Mouse (Mus musculus): ENCODE results near the gene Trim6. TPM values are rescaled to one million over a fixed set of nuclear protein-coding genes. Genes with fewer than 3 reads are reported as not detected.

Trim6 gene
- 1.5 TPM for polyA plus RNA-seq (2014; fragmentation: Illumina TruSeq; extraction: RNeasy Lipid Tissue Mini Kit (QIAGEN cat#74804))

GRCm38 (mm10) chr7:104218701-104219569, at the start of gene Trim6:
Gene Trim6, plus strand, starts transcription at chr7:104218793.

DNA sequence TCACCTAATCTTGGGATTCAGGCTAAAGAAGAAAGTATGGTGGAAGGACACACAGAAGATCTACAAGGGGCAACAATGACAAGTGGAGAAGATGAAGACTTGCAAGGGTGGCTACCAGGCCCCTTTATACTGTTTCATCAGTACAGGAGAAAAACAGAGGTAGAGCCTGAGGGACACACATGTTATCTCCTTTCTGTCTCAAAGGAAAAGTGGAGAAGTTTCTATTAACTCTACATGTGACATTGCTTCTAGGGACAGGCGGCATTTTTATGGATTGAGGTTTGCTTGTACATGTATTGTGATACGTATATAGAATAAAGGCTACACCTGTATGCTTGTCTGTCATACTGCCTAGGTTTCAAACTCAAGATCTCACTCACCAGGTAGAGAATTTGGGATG, 35.3 kb upstream of the Trim6 start, which contains the start of gene Olfr648:
Gene Olfr648 (minus strand): TSS at position 101 of the 400 bp plus-strand sequence.

DNA sequence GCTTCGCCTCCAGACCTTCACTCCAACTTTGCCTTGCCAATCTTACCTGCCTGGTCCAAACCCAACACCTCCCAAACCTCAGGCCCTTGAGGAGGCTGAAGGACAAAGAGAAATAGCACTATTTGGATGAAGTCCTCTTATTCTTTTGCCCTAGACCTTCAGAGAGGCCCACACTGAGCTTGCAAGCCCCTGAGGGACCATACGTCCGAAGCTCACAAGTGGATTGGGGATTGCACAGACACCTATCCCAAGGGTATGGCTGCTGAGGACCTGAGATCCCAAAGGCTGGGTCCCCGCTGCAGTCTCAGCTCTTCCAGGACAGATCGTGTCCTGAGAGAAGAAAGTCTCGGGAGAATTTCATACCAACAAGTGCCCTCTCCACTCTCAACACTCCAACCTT, 22.7 kb upstream of the Trim6 start, which contains the start of gene Olfr649:
Gene Olfr649 (minus strand): TSS at position 101 of the 400 bp plus-strand sequence.

GRCm38 (mm10) chr7:104244287-104245181, 25.9 kb downstream of the Trim6 start, which contains the start of gene Trim34a:
Gene Trim34a, plus strand, starts transcription at chr7:104244457.

Other genes with a start within 250 kb of the Trim6 start
- gene Olfr635, start 247.6 kb upstream of the Trim6 start, polyA plus RNA-seq (2014; fragmentation: Illumina TruSeq; extraction: RNeasy Lipid Tissue Mini Kit (QIAGEN cat#74804)), result not detected
- not detected for gene Olfr638, start 220.0 kb upstream of the Trim6 start, polyA plus RNA-seq (2014; fragmentation: Illumina TruSeq; extraction: RNeasy Lipid Tissue Mini Kit (QIAGEN cat#74804))
- gene Olfr639, start 201.5 kb upstream of the Trim6 start, polyA plus RNA-seq (2014; fragmentation: Illumina TruSeq; extraction: RNeasy Lipid Tissue Mini Kit (QIAGEN cat#74804)), result not detected
- not detected for gene Olfr640, start 193.2 kb upstream of the Trim6 start, polyA plus RNA-seq (2014; fragmentation: Illumina TruSeq; extraction: RNeasy Lipid Tissue Mini Kit (QIAGEN cat#74804))
- not detected for gene Olfr641, start 183.3 kb upstream of the Trim6 start, polyA plus RNA-seq (2014; fragmentation: Illumina TruSeq; extraction: RNeasy Lipid Tissue Mini Kit (QIAGEN cat#74804))
- gene Olfr642, start 166.1 kb upstream of the Trim6 start, polyA plus RNA-seq (2014; fragmentation: Illumina TruSeq; extraction: RNeasy Lipid Tissue Mini Kit (QIAGEN cat#74804)), result not detected
- gene 4930516K23Rik, start 157.3 kb upstream of the Trim6 start, polyA plus RNA-seq (2014; fragmentation: Illumina TruSeq; extraction: RNeasy Lipid Tissue Mini Kit (QIAGEN cat#74804)), result not detected
- gene Olfr644, start 146.9 kb upstream of the Trim6 start, polyA plus RNA-seq (2014; fragmentation: Illumina TruSeq; extraction: RNeasy Lipid Tissue Mini Kit (QIAGEN cat#74804)), result not detected
- not detected for gene Olfr645, start 133.3 kb upstream of the Trim6 start, polyA plus RNA-seq (2014; fragmentation: Illumina TruSeq; extraction: RNeasy Lipid Tissue Mini Kit (QIAGEN cat#74804))
- gene Olfr646, start 113.9 kb upstream of the Trim6 start, polyA plus RNA-seq (2014; fragmentation: Illumina TruSeq; extraction: RNeasy Lipid Tissue Mini Kit (QIAGEN cat#74804)), result not detected
- gene Ubqln5, start 89.0 kb upstream of the Trim6 start, polyA plus RNA-seq (2014; fragmentation: Illumina TruSeq; extraction: RNeasy Lipid Tissue Mini Kit (QIAGEN cat#74804)), result not detected
- not detected for gene Olfr643, start 81.4 kb upstream of the Trim6 start, polyA plus RNA-seq (2014; fragmentation: Illumina TruSeq; extraction: RNeasy Lipid Tissue Mini Kit (QIAGEN cat#74804))
- gene Ubqln3, start 75.5 kb upstream of the Trim6 start, polyA plus RNA-seq (2014; fragmentation: Illumina TruSeq; extraction: RNeasy Lipid Tissue Mini Kit (QIAGEN cat#74804)), result not detected
- gene Ubqlnl, start 68.2 kb upstream of the Trim6 start, polyA plus RNA-seq (2014; fragmentation: Illumina TruSeq; extraction: RNeasy Lipid Tissue Mini Kit (QIAGEN cat#74804)), result not detected
- gene Olfm5, start 54.0 kb upstream of the Trim6 start, polyA plus RNA-seq (2014; fragmentation: Illumina TruSeq; extraction: RNeasy Lipid Tissue Mini Kit (QIAGEN cat#74804)), result not detected
- 0.80 TPM for gene Olfr648, start 35.4 kb upstream of the Trim6 start, polyA plus RNA-seq (2014; fragmentation: Illumina TruSeq; extraction: RNeasy Lipid Tissue Mini Kit (QIAGEN cat#74804))
- not detected for gene Olfr649, start 22.8 kb upstream of the Trim6 start, polyA plus RNA-seq (2014; fragmentation: Illumina TruSeq; extraction: RNeasy Lipid Tissue Mini Kit (QIAGEN cat#74804))
- 18.0 TPM for gene Trim34a, start 25.7 kb downstream of the Trim6 start, polyA plus RNA-seq (2014; fragmentation: Illumina TruSeq; extraction: RNeasy Lipid Tissue Mini Kit (QIAGEN cat#74804))
- 3.0 TPM for gene Trim5, start 69.3 kb downstream of the Trim6 start, polyA plus RNA-seq (2014; fragmentation: Illumina TruSeq; extraction: RNeasy Lipid Tissue Mini Kit (QIAGEN cat#74804))
- 26.0 TPM for gene Trim12a, start 96.7 kb downstream of the Trim6 start, polyA plus RNA-seq (2014; fragmentation: Illumina TruSeq; extraction: RNeasy Lipid Tissue Mini Kit (QIAGEN cat#74804))
- gene Trim34b, start 110.7 kb downstream of the Trim6 start, polyA plus RNA-seq (2014; fragmentation: Illumina TruSeq; extraction: RNeasy Lipid Tissue Mini Kit (QIAGEN cat#74804)), result not detected
- gene Trim12c, start 134.6 kb downstream of the Trim6 start, polyA plus RNA-seq (2014; fragmentation: Illumina TruSeq; extraction: RNeasy Lipid Tissue Mini Kit (QIAGEN cat#74804)), result 27.0 TPM
- gene Trim30b, start 151.1 kb downstream of the Trim6 start, polyA plus RNA-seq (2014; fragmentation: Illumina TruSeq; extraction: RNeasy Lipid Tissue Mini Kit (QIAGEN cat#74804)), result 0.23 TPM
- 0.46 TPM for gene Trim30c, start 182.0 kb downstream of the Trim6 start, polyA plus RNA-seq (2014; fragmentation: Illumina TruSeq; extraction: RNeasy Lipid Tissue Mini Kit (QIAGEN cat#74804))
- 28.2 TPM for gene Trim30a, start 246.4 kb downstream of the Trim6 start, polyA plus RNA-seq (2014; fragmentation: Illumina TruSeq; extraction: RNeasy Lipid Tissue Mini Kit (QIAGEN cat#74804))